Mouse (Mus musculus) embryonic facial prominence, embryonic 14.5 days (tissue): ENCODE results near the gene Spats2l. TPM values are rescaled to one million over a fixed set of nuclear protein-coding genes. Genes with fewer than 3 reads are reported as not detected.
A peak's percentile ranks its signal among the peaks of the same experiment; 100 is the strongest.

Experiments used
- ATAC-seq: fragments of 200-750 bp; cut with Nextera tagmentation; 2 replicates; pipeline ENCODE4 v1.8.0; 2017; ENCODE audit warnings: low read depth, moderate number of reproducible peaks, moderate TSS enrichment
- DNase-seq: peaks from one replicate; pipeline ENCODE4 v3.0.0-alpha.2; 2015; ENCODE audit warnings: low spot score
- H3K27ac ChIP-seq: fragments of 300-500 bp; sonication (generic); replicated peaks from 2 replicates; pipeline ENCODE4 v1.5.1; 2014; ENCODE audit warnings: low read depth, mild to moderate bottlenecking, low read length, moderate library complexity
- H3K27me3 ChIP-seq: fragments of 300-500 bp; sonication (generic); replicated peaks from 2 replicates; pipeline ENCODE4 v1.6.1; 2014; ENCODE audit warnings: low read length; ENCODE audit not compliant: control insufficient read depth, insufficient read depth
- H3K36me3 ChIP-seq: fragments of 300-500 bp; sonication (generic); 2 replicates; pipeline ENCODE4 v1.6.1; 2014; ENCODE audit warnings: low read length, mixed read lengths; ENCODE audit not compliant: control insufficient read depth, insufficient read depth
- H3K4me1 ChIP-seq: fragments of 300-500 bp; sonication (generic); 2 replicates; pipeline ENCODE4 v1.6.1; 2014; ENCODE audit warnings: antibody characterized with exemption, low read length; ENCODE audit not compliant: control insufficient read depth, insufficient read depth
- H3K4me2 ChIP-seq: fragments of 300-500 bp; sonication (generic); 2 replicates; pipeline ENCODE4 v1.6.1; 2014; ENCODE audit warnings: low read depth, mild to moderate bottlenecking, low read length, moderate library complexity, mixed read lengths
- H3K4me3 ChIP-seq: fragments of 300-500 bp; sonication (generic); 2 replicates; pipeline ENCODE4 v1.5.1; 2014; ENCODE audit warnings: low read depth, mild to moderate bottlenecking, low read length
- H3K9ac ChIP-seq: fragments of 300-500 bp; sonication (generic); 2 replicates; pipeline ENCODE4 v1.6.1; 2014; ENCODE audit warnings: low read depth, mild to moderate bottlenecking, low read length, moderate library complexity, mixed read lengths
- H3K9me3 ChIP-seq: fragments of 300-500 bp; sonication (generic); 2 replicates; pipeline ENCODE4 v1.6.1; 2016; ENCODE audit warnings: low read length; ENCODE audit not compliant: control insufficient read depth
- WGBS: fragments of 180-500 bp; shearing (Covaris S2); extraction: QIAGEN DNeasy Blood & Tissue Kit; methylation state at CpG from one replicate; pipeline ENCODE4 v1.1.7; 2014; 5-methylcytosine and 5-hydroxymethylcytosine counted together
- polyA plus RNA-seq: library from polyadenylated mRNA; unstranded; fragments of >200 nt; fragmentation: Nextera tagmentation; extraction: Ambion mirVana; gene quantifications from 2 replicates; pipeline ENCODE4 v1.2.1, GENCODE M21; 2014

Spats2l gene
- polyA plus RNA-seq, 1 experiment from 2014 or later: 160 TPM

DNA sequence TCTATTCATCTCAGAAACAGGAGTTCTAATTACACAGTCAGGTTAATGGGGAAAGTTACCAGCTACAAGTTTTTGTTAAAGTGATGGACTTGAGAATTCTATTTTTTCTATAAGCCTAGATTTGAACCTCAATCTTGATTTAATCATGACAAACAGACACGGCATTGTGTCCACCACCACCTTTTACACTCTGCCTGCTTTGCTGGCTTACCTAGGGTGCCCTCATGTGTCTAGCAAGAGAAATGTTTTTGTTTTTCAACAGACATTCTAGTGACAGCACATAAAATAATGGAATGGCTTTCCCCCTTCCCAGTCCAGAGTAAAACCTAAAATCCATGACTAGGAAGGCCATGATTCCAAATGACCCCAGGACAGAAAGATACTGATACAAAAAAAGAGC, 175.2 kb downstream of the Spats2l start:
- Histone ChIP-seq H3K36me3 (peaks cover 34% of the 10 kb centered on the region), H3K4me2 (no peak overlapping the region), H3K4me3 (no peak overlapping the region), H3K9ac (no peak overlapping the region), H3K27me3 (no peaks in the 10 kb centered on the region), H3K27ac (no peak overlapping the region), H3K9me3 (no peaks in the 10 kb centered on the region), H3K4me1 (0 out of 2 replicates have a peak, but pooled peaks cover 3% of the 10 kb centered on the region)
- peak; percentile 57 for DNase-seq
- ATAC-seq: no peak
- 12% methylated on average over 1 of the region's 1 CpGs for WGBS

- ATAC-seq (no peak), DNase-seq (no peak)
- WGBS: 71% methylated on average over 5 of the region's 5 CpGs
- Histone ChIP-seq H3K27me3 (no peaks in the 10 kb centered on the region), H3K27ac (no peak overlapping the region), H3K9ac (no peak overlapping the region), H3K9me3 (no peaks in the 10 kb centered on the region), H3K4me1 (0 out of 2 replicates have a peak, but pooled peaks cover 3% of the 10 kb centered on the region), H3K4me3 (no peak overlapping the region), H3K4me2 (no peak overlapping the region), H3K36me3 (peaks cover 34% of the 10 kb centered on the region)
These were observed 175.8 kb downstream of the Spats2l start for GRCm38 (mm10) chr1:57949716-57950115.

- Histone ChIP-seq H3K4me3 (no peak overlapping the region), H3K27ac (no peak overlapping the region), H3K4me2 (no peak overlapping the region), H3K9ac (no peak overlapping the region), H3K9me3 (no peaks in the 10 kb centered on the region), H3K4me1 (0 out of 2 replicates have a peak, but pooled peaks cover 3% of the 10 kb centered on the region), H3K36me3 (peaks cover 42% of the 10 kb centered on the region), H3K27me3 (no peaks in the 10 kb centered on the region)
- ATAC-seq: no peak
- 90% methylated on average over 4 of the region's 4 CpGs for WGBS
- DNase-seq: no peak
These were observed 178.5 kb downstream of the Spats2l start for GRCm38 (mm10) chr1:57952509-57952908.

DNA sequence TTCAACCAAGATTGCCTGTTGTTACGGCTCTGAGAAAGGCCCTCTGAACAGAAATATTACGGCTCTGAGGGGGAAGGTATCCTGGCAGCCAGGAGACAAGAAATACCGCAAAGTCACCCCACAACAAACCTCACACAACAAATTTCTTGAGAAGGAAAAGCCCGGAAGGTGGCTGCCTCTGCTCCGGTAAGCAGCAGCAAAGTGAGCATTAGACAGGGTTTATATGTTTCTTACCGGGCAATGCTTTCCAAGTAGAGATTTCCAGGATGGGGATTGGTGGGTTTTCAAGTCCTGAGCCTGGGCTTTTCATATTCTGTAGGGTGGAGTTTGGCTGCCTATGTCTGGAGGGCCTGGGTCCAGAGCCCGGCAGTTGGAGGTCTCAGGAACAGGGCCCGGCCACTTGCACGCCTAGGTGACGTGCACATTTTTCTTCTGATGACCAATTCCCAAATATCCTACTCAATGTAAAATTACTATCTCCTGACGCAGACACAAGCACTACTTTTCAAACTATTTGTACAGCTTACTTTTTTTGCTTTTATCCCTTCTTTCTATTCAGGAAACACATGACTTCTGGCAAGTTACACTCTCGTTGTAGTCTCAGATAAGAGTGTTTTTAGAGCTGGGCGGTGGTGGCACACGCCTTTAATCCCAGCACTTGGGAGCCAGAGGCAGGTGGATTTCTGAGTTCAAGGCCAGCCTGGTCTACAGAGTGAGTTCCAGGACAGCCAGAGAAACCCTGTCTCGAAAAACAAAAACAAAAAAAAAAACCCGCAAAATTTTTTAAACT, 179.8 kb downstream of the Spats2l start:
- no peak overlapping the region for H3K27ac ChIP-seq
- WGBS: 88% methylated on average over 16 of the region's 16 CpGs
- DNase-seq: no peak
- ATAC-seq: no peak
- no peak overlapping the region for H3K4me3 ChIP-seq
- H3K9ac ChIP-seq: no peak overlapping the region
- H3K4me2 ChIP-seq: no peak overlapping the region
- H3K4me1 ChIP-seq: no peaks in the 10 kb centered on the region
- H3K36me3 ChIP-seq: peaks cover 50% of the 10 kb centered on the region
- H3K9me3 ChIP-seq: no peaks in the 10 kb centered on the region
- no peaks in the 10 kb centered on the region for H3K27me3 ChIP-seq

- no peaks in the 10 kb centered on the region for H3K27me3 ChIP-seq
- 81% methylated on average over 5 of the region's 5 CpGs for WGBS
- H3K4me3 ChIP-seq: no peak overlapping the region
- no peaks in the 10 kb centered on the region for H3K9me3 ChIP-seq
- H3K27ac ChIP-seq: no peak overlapping the region
- DNase-seq (no peak), ATAC-seq (no peak)
- no peak overlapping the region for H3K4me2 ChIP-seq
- H3K4me1 ChIP-seq: no peaks in the 10 kb centered on the region
- H3K9ac ChIP-seq: no peak overlapping the region
- peaks cover 56% of the 10 kb centered on the region for H3K36me3 ChIP-seq
These were observed 180.4 kb downstream of the Spats2l start for GRCm38 (mm10) chr1:57954376-57954765.

GRCm38 (mm10) chr1:57955774-57956173, 181.8 kb downstream of the Spats2l start:
- ATAC-seq (no peak), DNase-seq (no peak)
- Histone ChIP-seq H3K4me3 (no peak overlapping the region), H3K27me3 (no peaks in the 10 kb centered on the region), H3K9me3 (no peaks in the 10 kb centered on the region), H3K4me2 (no peak overlapping the region), H3K4me1 (no peaks in the 10 kb centered on the region), H3K27ac (no peak overlapping the region), H3K36me3 (peaks cover 65% of the 10 kb centered on the region), H3K9ac (no peak overlapping the region)
- WGBS: 84% methylated on average over 1 of the region's 1 CpGs

DNA sequence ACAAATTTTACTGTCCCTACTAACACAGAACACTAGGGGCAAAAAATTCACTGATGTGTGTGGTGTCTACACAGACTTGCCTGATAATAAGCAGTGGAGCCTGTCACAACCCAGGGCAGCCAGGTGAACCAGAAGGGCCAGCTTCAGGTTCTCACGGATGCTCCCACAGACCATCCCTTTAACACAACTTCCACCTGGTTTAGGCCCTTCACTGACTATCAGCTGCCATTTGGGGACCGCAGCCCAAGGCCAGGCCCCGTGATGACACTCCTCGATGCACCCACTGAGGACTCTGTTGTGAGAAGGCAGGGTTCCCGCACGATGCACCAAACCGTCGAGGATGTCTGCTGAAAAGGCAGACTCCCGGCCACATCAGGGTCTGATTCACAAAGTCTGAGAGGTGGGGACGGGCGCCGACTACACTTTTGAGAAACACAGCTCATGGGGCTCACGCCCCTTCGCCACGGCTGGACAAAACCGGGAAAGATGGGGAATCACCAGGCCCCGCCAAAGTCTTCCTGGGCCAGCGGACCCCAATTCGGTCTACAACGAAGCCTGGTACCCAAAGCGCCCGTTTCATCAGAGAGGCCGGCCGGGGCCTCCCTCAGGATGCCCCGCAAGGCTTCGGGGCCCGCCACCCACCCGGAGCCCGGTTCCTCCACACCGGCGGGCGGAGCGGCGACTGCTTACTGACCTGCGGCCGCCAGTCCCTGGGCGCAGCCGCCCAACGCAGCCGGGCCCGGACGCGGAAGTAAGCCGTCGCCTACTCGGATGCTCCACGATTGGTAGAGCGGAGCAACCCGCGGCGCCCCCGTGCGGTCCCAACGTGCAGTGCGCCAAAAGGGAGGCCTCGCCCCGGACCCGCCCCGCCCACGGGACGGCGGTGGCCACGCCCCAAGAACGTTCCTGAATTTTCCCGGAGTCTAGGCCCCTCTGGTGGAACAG, 195.6 kb downstream of the Spats2l start:
- H3K27ac ChIP-seq: peak overlapping the region; percentile 76
- 0 out of 2 replicates have a peak, but pooled peaks cover 8% of the 10 kb centered on the region for H3K4me1 ChIP-seq
- H3K36me3 ChIP-seq: peaks cover 15% of the 10 kb centered on the region
- peak overlapping the region; percentile 67 for H3K4me2 ChIP-seq
- H3K9me3 ChIP-seq: no peaks in the 10 kb centered on the region
- DNase-seq (peak; percentile 95), ATAC-seq (peak; percentile 97)
- under 1% methylated on average over 57 of the region's 65 CpGs for WGBS
- no peaks in the 10 kb centered on the region for H3K27me3 ChIP-seq
- H3K9ac ChIP-seq: peak overlapping the region; percentile 90
- H3K4me3 ChIP-seq: peak overlapping the region; percentile 68

DNA sequence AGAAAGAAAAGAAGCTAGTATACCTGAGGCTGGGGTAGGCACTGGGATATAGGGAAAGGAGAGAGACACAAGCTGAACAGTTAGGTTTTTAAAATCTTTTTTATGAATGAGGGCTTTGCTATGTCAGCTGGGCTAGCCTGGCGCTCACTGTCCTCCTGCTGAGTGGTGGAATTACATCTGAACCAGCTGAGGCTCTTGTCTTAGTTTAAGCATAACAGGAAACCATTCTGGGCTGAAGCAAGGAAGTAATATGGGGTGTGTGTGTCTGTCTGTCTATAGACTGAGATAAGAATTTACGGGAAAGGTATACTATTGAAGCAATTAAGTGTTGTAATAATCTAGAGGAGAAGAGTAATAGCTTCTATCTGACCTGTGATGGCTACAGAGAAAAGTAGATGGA, 197.6 kb downstream of the Spats2l start:
- 0 out of 2 replicates have a peak, but pooled peaks cover 8% of the 10 kb centered on the region for H3K4me1 ChIP-seq
- DNase-seq: no peak
- H3K27me3 ChIP-seq: no peaks in the 10 kb centered on the region
- H3K27ac ChIP-seq: no peak overlapping the region
- H3K9ac ChIP-seq: no peak overlapping the region
- H3K36me3 ChIP-seq: peaks cover 6% of the 10 kb centered on the region
- no peak overlapping the region for H3K4me3 ChIP-seq
- WGBS: 82% methylated on average over 2 of the region's 2 CpGs
- H3K9me3 ChIP-seq: no peaks in the 10 kb centered on the region
- no peak overlapping the region for H3K4me2 ChIP-seq
- ATAC-seq: no peak
